Mouse (Mus musculus) CD4-positive naive resting alpha-beta T cell, adult 76 days (primary cell): ENCODE measurements around the gene Zc3h8. TPM values are rescaled to one million over a fixed set of nuclear protein-coding genes. Genes with fewer than 3 reads are reported as not detected.

Experiments used
- total RNA-seq: library from RNA; stranded (reverse); gene quantifications from one replicate; pipeline ENCODE4 v1.2.4, GENCODE M21; 2023

Gene Zc3h8
- total RNA-seq, result 5.5 TPM

GRCm38 (mm10) chr2:128943538-128944528, at the start of gene Zc3h8:
Gene Zc3h8 (minus strand): TSS chr2:128944077.

GRCm38 (mm10) chr2:128967661-128968441, 24.0 kb upstream of the Zc3h8 start, which contains the start of gene Gm10762:
Gene Gm10762 (minus strand): TSS chr2:128967725.

GRCm38 (mm10) chr2:128966641-128967580, 23.0 kb upstream of the Zc3h8 start, which contains the start of gene Zc3h6:
Gene Zc3h6 (plus strand): TSS chr2:128967402.

Other genes starting within 250 kb of the Zc3h8 start
- 1.8 TPM for gene Mertk, start 245.1 kb downstream of the Zc3h8 start, total RNA-seq
- gene Tmem87b, start 126.0 kb downstream of the Zc3h8 start, total RNA-seq, result 53.5 TPM
- not detected for gene Fbln7, start 81.1 kb downstream of the Zc3h8 start, total RNA-seq
- 12.4 TPM for gene Zc3h6, start 23.3 kb upstream of the Zc3h8 start, total RNA-seq
- 5.6 TPM for gene Gm10762, start 23.6 kb upstream of the Zc3h8 start, total RNA-seq
- gene Vinac1, start 104.1 kb upstream of the Zc3h8 start, total RNA-seq, result 0.12 TPM
- gene Ttl, start 121.9 kb upstream of the Zc3h8 start, total RNA-seq, result 8.8 TPM
- gene Polr1b, start 156.9 kb upstream of the Zc3h8 start, total RNA-seq, result 45.2 TPM
- gene Chchd5, start 185.6 kb upstream of the Zc3h8 start, total RNA-seq, result 11.7 TPM